ENCODE assay signal across 22 mouse cellular contexts in the genomic region with DNA sequence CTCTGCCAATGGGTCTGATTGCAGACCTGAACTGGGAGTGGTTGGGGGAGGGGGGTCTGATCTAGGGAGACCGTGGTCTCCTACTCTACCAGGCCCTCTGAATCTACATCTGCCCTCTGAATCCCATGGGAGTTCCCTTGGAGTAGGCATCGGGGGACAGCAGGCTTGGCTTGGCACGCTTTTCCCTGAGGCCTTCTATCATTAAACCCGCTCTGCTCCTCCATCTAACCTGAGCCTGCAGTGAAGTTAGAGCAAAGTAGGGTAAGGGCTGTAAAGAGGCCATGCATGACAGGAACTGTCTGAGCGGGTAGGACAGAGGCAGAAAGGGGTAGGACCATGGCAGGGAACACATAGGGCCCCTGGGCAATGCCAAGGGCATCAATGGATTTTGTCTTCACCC.
"Had no signal": no experiment of that assay in that cellular context is flagged by ENCODE, and none has a peak within 500 bp of the region (broad histone marks: within the 10 kb centered on the region; RNA-seq: fewer than 3 reads in every experiment).

No protein-coding gene starts in this region.

- H3K9me3 ChIP-seq: heart, embryonic 12.5 days; hindbrain, embryonic 13.5 days; hindbrain, embryonic 15.5 days; limb, embryonic 13.5 days; limb, embryonic 15.5 days; liver, embryonic 12.5 days had no signal

- H3K27me3 ChIP-seq: hindbrain, embryonic 15.5 days; limb, embryonic 15.5 days had no signal

- H3K36me3 ChIP-seq: heart, embryonic 12.5 days; hindbrain, embryonic 13.5 days; hindbrain, embryonic 15.5 days; limb, embryonic 13.5 days; limb, embryonic 15.5 days; liver, embryonic 12.5 days had no signal

- H3K4me1 ChIP-seq: hindbrain, embryonic 15.5 days had no signal

- H3K27ac ChIP-seq: hindbrain, embryonic 13.5 days; hindbrain, embryonic 15.5 days; hindbrain, postnatal 0 days; limb, embryonic 13.5 days; limb, embryonic 15.5 days; liver, embryonic 12.5 days; liver, embryonic 14.5 days had no signal

- ATAC-seq: forebrain, postnatal 0 days; hindbrain, postnatal 0 days; intestine, embryonic 16.5 days; liver, embryonic 12.5 days had no signal

- H3K4me3 ChIP-seq: heart, embryonic 12.5 days; hindbrain, embryonic 13.5 days; hindbrain, embryonic 15.5 days; limb, embryonic 13.5 days; limb, embryonic 15.5 days; liver, embryonic 12.5 days had no signal

- H3K9ac ChIP-seq: forebrain, postnatal 0 days; heart, embryonic 12.5 days; hindbrain, embryonic 13.5 days; hindbrain, embryonic 15.5 days; limb, embryonic 13.5 days; limb, embryonic 15.5 days; liver, embryonic 12.5 days; liver, embryonic 14.5 days had no signal

- H3K4me2 ChIP-seq: heart, embryonic 12.5 days; hindbrain, embryonic 13.5 days; hindbrain, embryonic 15.5 days; limb, embryonic 13.5 days; limb, embryonic 15.5 days; liver, embryonic 12.5 days had no signal

- DNase-seq: forebrain, postnatal 0 days; gastrocnemius, postnatal 14 days; gastrocnemius, postnatal 36 days; heart, adult 18-20 months; heart, postnatal 14 days; heart, postnatal 36 days; kidney, adult 18-20 months; kidney, adult 9 months; kidney, postnatal 14 days; kidney, postnatal 36 days; layer of hippocampus, adult 9-11 months; layer of hippocampus, postnatal 36 days; lung, adult 18-20 months had no signal
